Mouse (Mus musculus): ENCODE measurements around the gene Dgcr8. TPM values are rescaled to one million over a fixed set of nuclear protein-coding genes. Genes with fewer than 3 reads are reported as not detected.
A peak's percentile ranks its signal among the peaks of the same experiment; 100 is the strongest.
"Not testable (repeated sequence)": the region's sequence is repeated elsewhere in the genome, so short reads cannot be mapped to it uniquely, and the experiment has no call there.

Gene Dgcr8
- 10 to 100 TPM; 27.6 to 32.2 TPM for total RNA-seq (2021)
- long read RNA-seq, experiment 1, full-length matches to known transcripts: 6 of 10 reads
- long read RNA-seq, experiment 1, partial matches to known transcripts: 2 of 10 reads
- long read RNA-seq, experiment 1, other reads (novel, unspliced or antisense): 2 of 10 reads
- long read RNA-seq, experiment 2, full-length matches to known transcripts: 2 of 6 reads
- long read RNA-seq, experiment 2, partial matches to known transcripts: 2 of 6 reads
- long read RNA-seq, experiment 2, other reads (novel, unspliced or antisense): 2 of 6 reads

DNA sequence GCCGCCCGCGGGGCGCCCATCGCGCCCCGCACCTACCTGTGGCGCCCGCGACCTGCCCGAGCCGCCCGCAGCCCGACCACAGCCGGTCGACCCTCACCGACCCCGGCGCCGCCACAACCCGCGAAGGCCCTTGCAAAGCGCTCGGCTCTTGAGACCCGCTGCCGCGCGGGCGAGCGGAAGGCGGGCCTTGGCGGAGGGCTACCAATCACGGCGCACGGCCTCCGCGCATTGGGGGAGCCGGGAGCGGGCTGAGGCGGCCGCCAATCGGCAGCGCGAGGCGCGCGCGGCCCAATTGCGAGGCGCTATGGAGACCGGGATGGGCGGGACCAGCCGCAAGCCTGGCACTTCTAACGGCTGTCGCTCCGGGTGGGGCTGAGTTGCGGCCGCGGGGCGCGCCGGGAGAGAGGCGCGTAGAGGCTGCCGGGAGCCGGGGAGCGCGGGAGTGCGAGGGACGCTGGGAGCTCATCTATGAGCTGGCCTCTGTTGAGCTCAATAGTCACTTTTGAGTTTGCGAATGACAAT lies at the start of gene Dgcr8:
Dgcr8 (minus strand) TSS at position 180 of the 522 bp plus-strand sequence.
- DNase-seq: peak; percentile 99

DNA sequence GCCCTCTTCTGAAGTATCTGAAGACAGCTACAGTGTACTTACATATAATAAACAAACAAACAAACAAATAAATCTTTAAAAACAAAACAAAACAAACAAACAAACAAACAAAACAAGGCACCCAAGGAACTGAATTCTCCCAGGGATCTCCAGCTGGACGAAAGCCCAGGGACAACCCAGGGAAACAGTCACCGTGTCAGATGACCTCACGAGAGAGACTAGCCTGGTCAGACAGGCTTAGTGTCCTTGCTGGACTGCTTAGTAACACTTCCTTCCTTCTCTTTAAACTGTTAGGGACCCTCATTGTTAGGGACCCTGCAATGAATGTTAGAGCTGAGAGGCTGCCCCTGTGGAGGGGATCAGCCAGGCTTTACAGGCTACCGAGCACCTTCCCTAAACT lies 48.2 kb upstream of the Dgcr8 start:
- DNase-seq: peak; percentile 71 to 73

DNA sequence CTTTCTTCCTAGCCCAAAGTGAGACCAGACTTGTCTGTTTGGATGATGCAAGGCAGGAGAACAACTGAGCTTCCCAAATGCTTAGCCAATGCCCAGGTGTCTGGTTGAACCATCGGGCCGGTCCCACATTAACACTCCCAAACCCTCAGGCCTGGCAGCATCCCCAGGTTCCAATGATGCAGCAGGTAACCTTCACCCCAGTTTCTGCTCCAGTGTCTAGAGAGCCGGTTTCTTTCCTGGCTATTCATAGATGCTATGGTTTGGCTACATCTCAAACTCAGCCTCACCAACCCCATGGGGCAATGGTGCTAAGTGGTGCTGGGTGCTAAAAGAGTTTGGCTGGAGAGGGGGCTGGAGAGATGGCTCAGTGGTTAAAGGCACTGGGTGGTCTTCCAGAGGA lies 46.9 kb upstream of the Dgcr8 start:
- no peak for DNase-seq

DNA sequence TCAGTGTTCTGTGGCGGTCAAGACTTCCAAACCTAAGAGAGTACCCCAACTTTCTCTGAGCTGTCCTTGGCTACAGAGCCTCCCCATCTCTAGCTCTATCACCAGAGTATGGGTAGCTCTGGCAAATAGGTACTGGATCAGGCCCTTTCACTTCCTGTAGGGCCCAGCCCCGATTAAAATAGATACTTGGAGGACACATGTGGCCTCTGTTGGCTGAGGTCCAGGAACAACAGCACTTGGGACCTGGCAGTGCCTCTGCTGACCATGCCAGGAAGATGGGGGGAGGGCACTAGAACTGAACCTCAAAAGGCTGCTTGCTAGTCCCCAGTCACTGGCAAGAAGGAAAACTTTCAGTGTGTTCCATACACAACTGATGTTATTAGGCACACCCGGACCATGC lies 44.9 kb upstream of the Dgcr8 start:
- DNase-seq: peak; percentile 68 to 73

DNA sequence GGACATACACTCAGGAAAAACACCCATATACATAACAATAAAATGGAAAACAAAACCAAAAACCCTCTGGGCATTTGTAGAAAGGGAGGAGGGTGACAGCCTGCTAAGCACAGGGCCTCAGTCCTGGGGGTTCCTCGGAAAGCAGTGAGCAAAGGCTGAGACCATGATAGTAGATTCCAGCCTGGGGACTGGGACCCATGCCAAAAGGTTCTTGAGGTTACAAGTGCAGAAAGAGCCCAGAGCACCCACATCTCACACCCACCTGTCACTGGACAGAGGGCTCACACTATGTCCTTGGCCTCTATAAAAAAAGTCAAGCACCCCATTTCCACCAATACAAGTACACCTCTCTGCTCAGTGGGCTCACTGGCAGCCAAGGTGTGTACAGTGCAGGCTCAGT lies 39.5 kb upstream of the Dgcr8 start:
- no peak for DNase-seq

DNA sequence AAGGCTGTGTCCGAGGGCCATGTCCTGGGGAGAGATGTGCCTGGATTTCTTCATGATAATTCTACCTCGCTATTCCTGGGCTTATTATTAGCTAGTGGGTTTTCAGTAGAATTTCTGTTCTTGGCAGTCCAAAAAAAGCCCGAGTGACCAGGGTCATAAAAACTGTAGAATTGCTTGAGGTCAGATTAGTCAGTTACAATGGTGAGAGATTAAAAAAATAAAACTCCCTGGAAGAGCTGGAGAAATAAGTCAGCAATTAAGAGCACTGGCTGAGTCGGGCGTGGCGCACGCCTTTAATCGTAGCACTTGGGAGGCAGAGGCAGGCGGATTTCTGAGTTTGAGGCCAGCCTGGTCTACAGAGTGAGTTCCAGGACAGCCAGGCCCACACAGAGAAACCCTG lies 38.9 kb upstream of the Dgcr8 start:
- DNase-seq: no peak

DNA sequence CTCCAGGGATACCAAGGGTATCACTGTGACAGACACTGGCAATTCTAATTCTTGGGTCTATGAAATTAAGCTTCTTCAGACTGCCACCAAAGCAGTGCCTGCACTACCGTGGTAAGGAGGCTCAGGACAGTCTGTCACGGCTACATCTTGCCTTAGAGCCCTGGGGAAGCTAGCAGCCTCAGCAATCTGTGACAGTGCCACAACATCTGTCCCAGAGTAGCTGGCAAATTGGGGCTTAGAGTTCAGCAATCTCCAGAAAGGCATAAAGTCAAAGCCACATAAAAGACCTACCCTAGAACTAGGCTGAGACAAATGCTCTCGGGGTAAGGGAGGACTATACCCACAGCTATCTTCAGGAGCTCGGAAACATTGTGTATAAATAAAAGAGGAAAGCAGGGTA lies 36.7 kb upstream of the Dgcr8 start:
- DNase-seq: no peak

DNA sequence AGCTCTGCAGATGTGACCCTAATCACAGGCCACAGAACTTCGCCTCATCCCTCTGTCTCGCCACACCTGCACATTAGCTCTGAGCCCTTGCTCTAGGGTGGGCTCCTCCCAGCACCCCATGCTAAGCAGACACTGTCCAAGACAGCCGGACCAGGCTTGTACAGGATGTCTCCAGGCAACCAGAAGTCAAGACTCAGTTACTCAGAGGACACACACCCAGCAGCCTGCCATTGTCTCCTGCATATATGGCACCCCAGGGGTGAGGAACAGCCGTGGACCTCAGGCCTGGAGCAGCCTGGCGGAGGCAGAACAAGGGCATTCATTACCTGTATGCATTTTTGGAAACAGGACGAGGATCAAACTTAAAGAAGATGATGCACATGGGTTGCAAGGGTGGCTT lies 35.0 kb upstream of the Dgcr8 start:
- DNase-seq: no peak

DNA sequence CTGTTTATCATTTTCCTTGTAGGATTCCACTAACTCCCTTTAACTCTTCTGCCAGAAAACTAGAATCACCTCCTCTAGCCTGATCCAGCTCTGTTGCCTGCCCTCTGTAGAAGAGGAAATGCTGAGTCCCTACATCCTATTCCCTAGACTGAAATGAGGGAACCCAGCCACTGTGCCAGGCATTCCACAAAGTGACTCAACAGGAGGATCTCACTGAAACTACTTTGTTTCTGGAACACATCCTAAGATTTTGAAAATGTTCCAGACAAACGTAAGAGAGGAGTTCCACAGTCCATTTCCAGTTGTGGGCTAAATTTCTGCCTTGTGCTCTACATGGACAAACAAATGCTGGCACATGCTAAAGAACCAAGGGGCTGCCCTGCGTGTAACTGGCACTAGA lies 34.4 kb upstream of the Dgcr8 start:
- DNase-seq: no peak

DNA sequence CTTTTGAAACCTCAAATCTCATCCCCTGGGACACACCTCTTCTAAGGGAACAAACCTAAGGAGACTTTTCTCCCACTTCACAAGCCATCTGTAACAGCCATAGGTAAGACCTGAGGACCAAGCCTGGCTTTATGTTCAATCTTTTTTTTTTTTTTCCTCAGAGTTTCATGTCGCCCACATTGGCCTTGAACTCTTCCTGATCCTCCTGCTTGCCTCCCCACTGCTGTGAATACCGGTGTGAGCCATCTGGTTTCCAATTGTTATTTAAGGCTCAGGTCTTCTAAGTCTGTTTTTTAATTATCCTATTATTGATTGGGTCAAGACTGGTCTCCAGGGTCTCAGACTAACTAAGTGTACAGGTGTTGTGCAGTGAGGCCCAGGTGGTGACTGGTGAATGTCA lies 32.4 kb upstream of the Dgcr8 start:
- no peak for DNase-seq

DNA sequence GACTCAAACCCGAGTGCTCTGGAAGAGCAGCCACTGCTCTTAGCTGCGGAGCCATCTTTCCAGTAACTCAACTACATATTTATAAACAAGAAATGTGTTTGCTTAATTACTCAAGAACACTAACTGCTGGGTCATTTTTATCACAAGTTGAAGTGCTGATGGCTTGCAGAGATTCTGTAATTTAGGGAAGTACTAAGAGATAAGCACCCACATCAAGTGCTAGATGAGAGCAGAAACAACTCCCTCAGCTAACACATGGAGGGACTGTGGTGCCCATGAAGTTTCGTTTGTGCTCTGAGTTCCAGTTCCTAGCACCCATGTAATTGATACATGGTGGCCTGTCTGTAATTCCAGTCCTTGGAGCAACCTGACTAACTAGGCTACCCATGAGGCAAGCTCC lies 29.9 kb upstream of the Dgcr8 start:
- no peak for DNase-seq

DNA sequence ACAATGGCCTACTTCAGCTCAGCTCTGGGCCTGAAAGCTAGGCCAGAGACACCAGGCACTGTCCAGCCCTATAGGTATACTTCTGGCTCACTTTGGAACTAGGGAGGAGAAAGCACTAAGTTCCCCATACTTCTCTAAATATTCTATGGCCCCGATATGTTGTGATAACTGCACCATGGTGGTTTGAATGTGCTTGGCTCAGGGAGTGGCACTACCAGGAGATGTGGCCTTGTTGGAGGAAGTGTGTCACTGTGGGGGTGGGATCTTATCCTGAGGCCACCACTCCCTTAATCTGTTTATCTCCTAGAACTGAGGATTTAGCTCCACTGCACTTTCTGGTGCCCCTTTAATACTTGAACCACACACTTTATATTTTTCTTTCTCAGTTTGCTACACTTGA lies 19.1 kb upstream of the Dgcr8 start:
- no peak for DNase-seq

DNA sequence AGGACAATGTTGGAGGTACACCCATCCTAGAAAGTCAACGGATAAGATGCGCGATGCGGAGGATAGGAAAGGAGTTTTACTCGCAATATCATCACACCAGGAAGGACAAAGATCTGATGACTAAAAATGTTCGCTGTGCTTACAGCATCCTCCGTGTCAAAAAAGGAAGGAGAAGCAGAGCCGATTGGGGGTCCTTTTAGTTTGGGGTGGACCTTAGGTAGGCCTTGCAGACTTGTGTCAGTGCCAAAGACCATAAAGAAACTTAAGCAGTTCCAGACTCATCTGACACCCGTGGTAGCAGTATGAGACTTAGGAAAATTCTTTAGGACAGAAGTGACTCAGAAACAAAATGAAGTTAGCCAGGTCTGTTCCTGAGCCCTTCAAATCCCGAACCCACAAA lies 568 bp upstream of the Dgcr8 start:
- not testable (repeated sequence) for DNase-seq

DNA sequence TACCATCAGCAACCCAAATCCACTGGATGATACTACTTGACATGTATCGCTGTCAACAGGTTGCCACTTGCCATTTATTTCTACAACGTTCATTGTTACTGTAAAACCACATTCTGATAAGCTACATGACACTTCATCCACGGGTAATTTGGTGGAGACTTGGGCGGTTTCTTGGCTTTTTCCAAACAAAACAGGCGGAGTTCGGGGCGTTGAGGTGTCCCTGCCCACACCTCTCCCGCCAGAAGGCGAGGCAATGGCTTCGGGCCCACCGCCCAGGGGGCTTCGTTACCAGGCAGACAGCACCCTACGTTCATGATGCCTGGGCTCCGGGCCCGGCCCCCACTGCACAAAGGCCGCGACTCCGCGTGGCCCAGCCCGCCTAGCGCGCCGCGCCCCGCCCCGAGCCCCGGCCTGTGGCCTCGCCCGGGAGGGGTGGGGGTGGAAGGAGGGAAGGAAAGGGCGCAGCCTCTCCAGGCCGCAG lies 425 bp downstream of the Dgcr8 start:
- peak; percentile 89 to 92 for DNase-seq

DNA sequence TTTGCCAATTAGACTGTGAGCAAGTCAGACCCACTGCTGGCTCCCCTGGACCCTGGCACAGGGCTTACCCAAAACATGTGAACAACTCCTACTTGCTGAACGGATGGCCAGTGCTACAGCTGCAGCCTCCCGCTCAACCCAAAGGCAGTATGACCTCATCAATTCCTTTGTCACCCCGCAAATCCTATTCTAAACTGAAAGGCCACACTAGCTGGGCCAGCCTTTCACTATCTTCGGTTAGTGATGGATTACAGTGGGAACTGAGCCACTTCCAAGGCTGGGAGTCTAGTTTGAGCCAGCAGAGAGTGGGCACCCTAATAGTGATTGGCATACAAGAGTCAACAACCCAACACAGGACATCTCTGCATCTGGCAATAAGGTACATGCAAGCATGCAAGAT lies 880 bp downstream of the Dgcr8 start:
- DNase-seq: peak; percentile 9 to 21

DNA sequence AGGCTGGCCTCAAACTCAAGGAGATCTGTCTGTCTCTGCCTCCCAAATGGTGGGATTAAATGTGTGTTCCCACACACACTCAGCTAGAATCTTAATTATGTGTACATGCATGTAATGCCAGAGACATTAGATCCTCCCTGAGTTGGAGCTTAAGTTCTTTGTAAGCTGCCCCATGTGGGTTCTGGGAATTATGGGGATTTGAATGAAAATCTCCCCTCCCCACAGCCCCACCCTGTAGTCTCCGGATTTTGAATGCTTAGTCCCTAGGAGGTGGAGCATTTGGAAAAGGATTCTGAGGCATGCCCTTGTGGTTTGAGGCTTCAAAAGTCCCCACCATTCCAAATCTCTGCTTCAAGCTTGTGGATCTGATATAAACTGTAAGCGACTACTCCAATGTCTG lies 13.9 kb downstream of the Dgcr8 start:
- no peak for DNase-seq

DNA sequence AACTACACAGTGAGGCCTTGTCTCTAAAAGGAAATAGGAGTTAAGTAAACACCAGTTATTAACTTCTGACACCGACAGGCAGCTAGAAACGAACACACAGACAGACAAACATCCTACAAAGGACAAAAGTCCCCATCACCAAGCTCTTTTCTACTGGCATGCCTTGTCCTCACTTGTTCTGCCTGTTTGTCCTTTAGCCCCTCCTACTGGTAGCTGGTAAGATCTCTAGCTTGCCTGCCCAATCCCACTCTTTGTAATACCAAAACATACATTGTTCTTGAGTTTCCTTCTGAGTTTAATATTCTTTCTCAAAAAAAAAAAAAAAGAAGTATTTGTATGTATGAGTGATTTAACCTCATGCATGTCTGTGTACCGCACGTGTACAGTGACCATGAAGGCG lies 20.9 kb downstream of the Dgcr8 start:
- DNase-seq: no peak

DNA sequence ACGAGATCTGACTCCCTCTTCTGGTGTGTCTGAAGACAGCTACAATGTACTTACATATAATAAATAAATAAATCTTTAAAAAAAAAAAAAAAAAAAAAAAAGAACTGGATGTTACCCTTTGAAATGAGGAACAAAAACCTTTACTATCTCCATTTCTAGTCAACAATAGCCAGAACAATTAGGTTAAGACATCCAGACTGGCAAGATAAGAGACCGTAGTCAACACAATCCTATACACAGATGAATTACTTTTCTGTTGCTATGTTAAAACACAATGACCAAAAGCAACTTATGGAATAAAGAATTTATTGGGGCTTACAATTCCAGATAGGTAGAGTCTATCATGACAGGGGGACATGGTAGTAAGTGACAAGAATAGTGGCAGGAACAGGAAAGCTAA lies 24.0 kb downstream of the Dgcr8 start:
- DNase-seq: no peak

DNA sequence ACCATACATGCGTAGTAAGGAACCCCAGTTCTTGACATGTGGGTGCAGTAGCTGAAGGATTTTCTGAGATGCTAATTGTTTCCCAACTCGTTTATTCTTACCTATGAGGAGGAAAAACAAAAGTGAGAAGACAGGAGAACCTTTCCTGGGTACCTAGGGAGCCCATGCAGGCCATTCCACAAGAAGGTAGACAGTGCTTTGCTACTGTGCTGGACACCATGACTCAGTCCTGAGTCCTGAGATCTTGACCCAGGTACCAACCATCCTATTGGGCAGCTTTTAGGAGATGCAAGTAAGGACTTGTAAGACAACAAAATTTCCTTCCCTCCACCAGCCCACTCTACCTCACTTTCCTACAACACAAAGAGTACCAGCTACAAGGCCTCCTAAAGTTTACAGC lies 30.8 kb downstream of the Dgcr8 start, which contains the start of gene Gm49776:
Gm49776 (minus strand) TSS at position 101 of the 400 bp plus-strand sequence.
- DNase-seq: no peak

DNA sequence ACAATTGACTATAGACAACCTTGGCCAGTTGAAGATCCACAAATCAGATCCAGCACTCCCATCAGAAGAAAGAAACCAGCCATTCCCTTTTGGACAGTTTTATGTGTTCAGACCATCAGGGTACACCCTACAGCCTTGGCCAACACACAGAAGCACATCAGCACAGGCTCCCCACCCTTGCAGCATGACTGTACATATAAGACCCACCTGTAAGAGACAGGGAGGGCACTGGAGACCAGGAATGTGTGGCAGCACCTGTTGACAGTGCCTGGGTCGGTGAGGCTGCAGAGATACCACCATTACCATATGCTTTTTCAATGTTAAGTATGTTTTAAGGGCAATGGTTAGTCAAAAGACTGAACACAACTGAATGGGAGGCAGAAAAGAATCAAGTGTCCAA lies 35.2 kb downstream of the Dgcr8 start:
- no peak for DNase-seq

DNA sequence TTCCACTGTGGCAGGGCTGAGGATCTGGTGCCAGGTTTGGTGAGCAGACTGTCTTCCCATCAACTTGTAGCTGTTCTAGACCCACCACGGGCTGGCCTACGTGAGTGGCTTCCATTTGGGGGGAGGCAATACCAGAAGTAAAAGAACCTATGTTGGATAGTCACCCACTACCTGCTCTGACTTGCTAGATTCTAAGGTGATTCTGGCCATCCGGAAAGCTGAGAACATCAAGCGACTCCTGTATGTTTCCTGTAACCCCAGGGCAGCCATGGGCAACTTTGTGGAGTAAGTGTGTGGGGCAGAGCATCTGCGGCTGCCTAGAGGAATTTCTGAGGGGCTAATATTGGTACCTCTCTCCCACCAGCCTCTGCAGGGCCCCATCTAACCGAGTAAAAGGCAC lies 36.3 kb downstream of the Dgcr8 start:
- no peak for DNase-seq

DNA sequence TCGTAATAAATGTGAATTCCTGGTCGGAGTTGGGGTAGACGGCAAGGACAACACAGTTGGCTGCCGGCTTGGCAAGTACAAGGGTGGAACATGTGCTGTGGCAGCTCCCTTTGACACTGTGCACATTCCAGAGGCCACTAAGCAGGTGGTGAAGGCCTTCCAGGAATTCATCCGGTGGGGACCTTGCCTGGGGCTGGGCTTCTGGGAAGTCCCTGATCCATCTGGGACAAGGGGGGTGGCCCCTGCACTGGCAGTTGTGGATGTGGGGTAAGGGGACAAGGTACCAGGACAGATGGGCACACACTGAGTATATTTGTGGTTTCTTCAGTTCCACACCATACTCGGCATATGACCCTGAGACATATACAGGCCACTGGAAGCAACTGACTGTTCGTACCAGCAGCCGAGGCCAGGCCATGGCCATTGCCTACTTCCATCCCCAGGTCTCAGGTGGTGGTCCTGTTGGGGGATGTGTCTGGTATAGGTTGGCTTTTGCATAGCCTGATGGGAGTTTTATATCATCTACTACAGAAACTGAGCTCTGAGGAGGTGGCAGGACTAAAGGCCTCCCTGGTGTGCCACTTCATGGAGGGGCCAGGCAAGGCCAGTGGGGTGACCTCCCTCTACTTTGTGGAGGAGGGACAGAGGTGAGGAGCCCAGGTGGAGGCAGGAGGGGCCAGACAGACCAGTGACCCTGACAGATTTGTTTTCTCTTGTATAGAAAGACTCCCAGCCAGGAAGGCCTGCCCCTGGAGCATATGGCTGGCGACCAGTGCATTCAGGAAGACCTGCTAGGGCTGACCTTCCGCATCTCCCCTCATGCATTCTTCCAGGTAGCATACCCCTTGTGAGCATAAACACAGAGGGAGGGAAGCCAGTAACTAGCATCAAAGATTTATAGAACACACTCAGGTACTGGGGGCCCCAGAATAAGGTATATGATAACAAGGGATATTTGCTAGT lies 37.9 kb downstream of the Dgcr8 start:
- DNase-seq: no peak

DNA sequence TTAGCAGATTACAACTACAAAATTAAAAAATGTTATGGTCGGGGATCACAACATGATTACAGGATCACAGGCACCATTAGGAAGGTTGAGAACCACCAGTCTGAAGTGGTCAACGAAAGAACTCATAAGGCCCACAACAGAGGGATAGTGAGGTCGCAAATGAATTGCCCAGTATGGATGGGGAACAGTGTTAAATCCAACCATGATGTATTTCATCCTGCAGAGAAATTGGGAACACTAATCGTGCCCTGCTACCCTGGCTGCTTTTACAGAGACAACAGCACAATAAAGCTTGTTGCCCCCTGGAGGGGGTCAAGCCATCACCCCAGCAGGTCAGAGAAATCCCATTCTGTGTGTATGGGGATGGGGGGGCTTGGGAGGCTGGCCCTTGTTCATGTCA lies 38.8 kb downstream of the Dgcr8 start:
- DNase-seq: no peak
